30 mouse cellular contexts compared by ENCODE assay signal in genomic region chr2:79957659-79958340, GRCm38 (mm10).
DNase-seq lines count a peak whose midpoint lies in the region; ATAC-seq and TF ChIP-seq lines count a peak whose summit lies in the region.
"Had no signal": no experiment of that assay in that cellular context is flagged by ENCODE, and none has a peak within 500 bp of the region (broad histone marks: within the 10 kb centered on the region; RNA-seq: fewer than 3 reads in every experiment).

No protein-coding gene starts in this region.

- DNase-seq in liver, adult 2 months (ENCODE audit: extremely low read depth, low read depth, low spot score), result peak; percentile 73
- no peak for DNase-seq in liver, embryonic 11.5 days (ENCODE audit: low spot score)
- peak; percentile 66 for DNase-seq in midbrain, embryonic 11.5 days (ENCODE audit: low spot score, missing footprints)
- DNase-seq in lung, postnatal 25 days (ENCODE audit: low spot score), result peak; percentile 7
- no peak for DNase-seq in forebrain, postnatal 0 days
- DNase-seq: adrenal gland, postnatal 25 days; cerebellum, adult 11-12 months; cerebellum, postnatal 10 days; gastrocnemius, adult 2 months; gastrocnemius, postnatal 36 days; heart, adult 18-20 months; heart, postnatal 36 days; kidney, adult 18-20 months; kidney, postnatal 4 days; layer of hippocampus, postnatal 36 days; right cerebral cortex, postnatal 4 days; thymus, adult 18-20 months; thymus, postnatal 36 days had no signal

- H3K9me3 ChIP-seq in liver, embryonic 11.5 days (ENCODE audit: control insufficient read depth, low read length), result no peaks in the 10 kb centered on the region
- no peaks in the 10 kb centered on the region for H3K9me3 ChIP-seq in midbrain, embryonic 11.5 days (ENCODE audit: control insufficient read depth, low read length)
- H3K9me3 ChIP-seq in midbrain, embryonic 13.5 days, result no peaks in the 10 kb centered on the region
- no peaks in the 10 kb centered on the region for H3K9me3 ChIP-seq in stomach, embryonic 16.5 days (replicated peaks; ENCODE audit: control insufficient read depth, low read length)
- no peaks in the 10 kb centered on the region for H3K9me3 ChIP-seq in forebrain, postnatal 0 days (ENCODE audit: low read length)
- H3K9me3 ChIP-seq: forebrain, embryonic 13.5 days; hindbrain, embryonic 12.5 days; limb, embryonic 10.5 days; limb, embryonic 15.5 days; liver, embryonic 15.5 days; midbrain, embryonic 10.5 days; neural tube, embryonic 13.5 days had no signal

- TF ChIP-seq POLR2A in liver, adult 2 months (IDR thresholded peaks at IDR 0.05; ENCODE audit: extremely low read depth, insufficient read depth, low read length), result no peak

- no peak overlapping the region for H3K9ac ChIP-seq in liver, adult 2 months (ENCODE audit: low read depth, low read length)
- no peak overlapping the region for H3K9ac ChIP-seq in liver, embryonic 11.5 days (ENCODE audit: low read depth, low read length)
- H3K9ac ChIP-seq in midbrain, embryonic 11.5 days (ENCODE audit: low read length), result no peak overlapping the region
- H3K9ac ChIP-seq in midbrain, embryonic 13.5 days (replicated peaks), result no peak overlapping the region
- H3K9ac ChIP-seq in stomach, embryonic 16.5 days (ENCODE audit: low read length), result no peak overlapping the region
- no peak overlapping the region for H3K9ac ChIP-seq in forebrain, postnatal 0 days
- H3K9ac ChIP-seq: forebrain, embryonic 13.5 days; hindbrain, embryonic 12.5 days; limb, embryonic 15.5 days; liver, embryonic 15.5 days; neural tube, embryonic 13.5 days had no signal

- H3K4me2 ChIP-seq in liver, embryonic 11.5 days, result no peak overlapping the region
- no peak overlapping the region for H3K4me2 ChIP-seq in midbrain, embryonic 11.5 days
- no peak overlapping the region for H3K4me2 ChIP-seq in midbrain, embryonic 13.5 days (replicated peaks)
- H3K4me2 ChIP-seq in stomach, embryonic 16.5 days (ENCODE audit: low read depth, low read length), result no peak overlapping the region; the same call in 1 of the 2 replicates
- no peak overlapping the region for H3K4me2 ChIP-seq in forebrain, postnatal 0 days (ENCODE audit: low read depth)
- H3K4me2 ChIP-seq: forebrain, embryonic 13.5 days; heart, embryonic 11.5 days; hindbrain, embryonic 12.5 days; limb, embryonic 15.5 days; liver, embryonic 15.5 days; neural tube, embryonic 13.5 days had no signal

- H3K27ac ChIP-seq in liver, adult 2 months (replicated peaks; ENCODE audit: insufficient read depth, low read depth, low read length), result 0 out of 2 replicates have a peak overlapping the region, but pooled peaks have one; percentile 32
- no peak overlapping the region for H3K27ac ChIP-seq in liver, embryonic 11.5 days (ENCODE audit: low read depth, low read length)
- H3K27ac ChIP-seq in midbrain, embryonic 11.5 days (ENCODE audit: low read depth, low read length), result no peak overlapping the region
- no peak overlapping the region for H3K27ac ChIP-seq in midbrain, embryonic 13.5 days
- peak overlapping the region; percentile 56 for H3K27ac ChIP-seq in stomach, embryonic 16.5 days (ENCODE audit: low read length)
- H3K27ac ChIP-seq in forebrain, postnatal 0 days (ENCODE audit: low read depth, low read length), result no peak overlapping the region
- H3K27ac ChIP-seq: forebrain, embryonic 13.5 days; gastrocnemius, adult 2 months; hindbrain, embryonic 12.5 days; hindbrain, postnatal 0 days; limb, embryonic 10.5 days; limb, embryonic 15.5 days; liver, embryonic 15.5 days; midbrain, embryonic 10.5 days; neural tube, embryonic 13.5 days had no signal

- peaks cover 5% of the 10 kb centered on the region; the same call in 1 of the 2 replicates for H3K4me1 ChIP-seq in liver, adult 2 months (ENCODE audit: control insufficient read depth, insufficient read depth, low read length)
- no peaks in the 10 kb centered on the region for H3K4me1 ChIP-seq in liver, embryonic 11.5 days (replicated peaks; ENCODE audit: control insufficient read depth, insufficient read depth, low read length)
- no peaks in the 10 kb centered on the region for H3K4me1 ChIP-seq in midbrain, embryonic 11.5 days (ENCODE audit: control insufficient read depth, insufficient read depth, low read length)
- no peaks in the 10 kb centered on the region for H3K4me1 ChIP-seq in midbrain, embryonic 13.5 days (replicated peaks)
- peaks cover 6% of the 10 kb centered on the region; the same call in 1 of the 2 replicates for H3K4me1 ChIP-seq in stomach, embryonic 16.5 days (ENCODE audit: control insufficient read depth, insufficient read depth, low read length)
- no peaks in the 10 kb centered on the region for H3K4me1 ChIP-seq in forebrain, postnatal 0 days (ENCODE audit: insufficient read depth)
- H3K4me1 ChIP-seq: forebrain, embryonic 13.5 days; hindbrain, embryonic 12.5 days; limb, embryonic 10.5 days; limb, embryonic 15.5 days; liver, embryonic 15.5 days; midbrain, embryonic 10.5 days; neural tube, embryonic 13.5 days had no signal

- no peaks in the 10 kb centered on the region for H3K79me2 ChIP-seq in liver, adult 2 months (ENCODE audit: control insufficient read depth, insufficient read depth, low read length)

- H3K36me3 ChIP-seq in liver, adult 2 months (ENCODE audit: control insufficient read depth, insufficient read depth, low read length), result no peaks in the 10 kb centered on the region
- no peaks in the 10 kb centered on the region for H3K36me3 ChIP-seq in liver, embryonic 11.5 days (ENCODE audit: control insufficient read depth, insufficient read depth, low read length)
- H3K36me3 ChIP-seq in midbrain, embryonic 11.5 days (ENCODE audit: control insufficient read depth, insufficient read depth, low read length), result no peaks in the 10 kb centered on the region
- no peaks in the 10 kb centered on the region for H3K36me3 ChIP-seq in midbrain, embryonic 13.5 days
- H3K36me3 ChIP-seq in stomach, embryonic 16.5 days (ENCODE audit: control insufficient read depth, insufficient read depth, low read length), result no peaks in the 10 kb centered on the region
- H3K36me3 ChIP-seq in forebrain, postnatal 0 days (ENCODE audit: insufficient read depth), result no peaks in the 10 kb centered on the region
- H3K36me3 ChIP-seq: hindbrain, embryonic 12.5 days; limb, embryonic 10.5 days; limb, embryonic 15.5 days; liver, embryonic 15.5 days; midbrain, embryonic 10.5 days; neural tube, embryonic 13.5 days had no signal

- no peak overlapping the region for H3K4me3 ChIP-seq in liver, adult 2 months (ENCODE audit: insufficient read depth, low read depth, low read length)
- H3K4me3 ChIP-seq in liver, embryonic 11.5 days (ENCODE audit: low read depth, low read length), result no peak overlapping the region
- no peak overlapping the region for H3K4me3 ChIP-seq in midbrain, embryonic 11.5 days (ENCODE audit: low read depth, low read length)
- no peak overlapping the region for H3K4me3 ChIP-seq in midbrain, embryonic 13.5 days (replicated peaks)
- H3K4me3 ChIP-seq in stomach, embryonic 16.5 days (replicated peaks; ENCODE audit: low read length), result no peak overlapping the region
- no peak overlapping the region for H3K4me3 ChIP-seq in forebrain, postnatal 0 days (ENCODE audit: low read depth, low read length)
- H3K4me3 ChIP-seq: forebrain, embryonic 13.5 days; gastrocnemius, adult 2 months; hindbrain, embryonic 12.5 days; limb, embryonic 10.5 days; limb, embryonic 15.5 days; liver, embryonic 15.5 days; midbrain, embryonic 10.5 days; neural tube, embryonic 13.5 days had no signal

- WGBS in liver, adult 2 months, result 32% methylated on average over 6 of the region's 6 CpGs
- WGBS in liver, embryonic 11.5 days, result 67% methylated on average over 6 of the region's 6 CpGs
- WGBS in midbrain, embryonic 11.5 days, result 88% methylated on average over 6 of the region's 6 CpGs
- 84% methylated on average over 6 of the region's 6 CpGs for WGBS in midbrain, embryonic 13.5 days
- WGBS in stomach, embryonic 16.5 days, result 46% methylated on average over 6 of the region's 6 CpGs
- 88% methylated on average over 6 of the region's 6 CpGs for WGBS in forebrain, postnatal 0 days

- no peak for TF ChIP-seq CTCF in liver, adult 2 months (IDR thresholded peaks at IDR 0.05; ENCODE audit: low read depth, low read length)
- TF ChIP-seq CTCF in forebrain, postnatal 0 days (IDR thresholded peaks at IDR 0.05; ENCODE audit: low read depth), result no peak

- ATAC-seq in liver, embryonic 11.5 days (replicated peaks; ENCODE audit: low FRiP score), result no peak
- ATAC-seq in midbrain, embryonic 11.5 days (ENCODE audit: low FRiP score), result no peak
- ATAC-seq in midbrain, embryonic 13.5 days, result no peak
- no peak for ATAC-seq in stomach, embryonic 16.5 days (ENCODE audit: insufficient read depth, low FRiP score)
- no peak for ATAC-seq in forebrain, postnatal 0 days
- ATAC-seq: CD4-positive, CD25-positive, alpha-beta regulatory T cell, adult 4 months; forebrain, embryonic 13.5 days; hindbrain, postnatal 0 days had no signal

- H3K27me3 ChIP-seq in liver, adult 2 months (ENCODE audit: control insufficient read depth, insufficient read depth, low read length), result no peaks in the 10 kb centered on the region
- no peaks in the 10 kb centered on the region for H3K27me3 ChIP-seq in liver, embryonic 11.5 days (replicated peaks; ENCODE audit: control insufficient read depth, insufficient read depth, low read length)
- no peaks in the 10 kb centered on the region for H3K27me3 ChIP-seq in midbrain, embryonic 11.5 days (ENCODE audit: control insufficient read depth, insufficient read depth, low read length)
- H3K27me3 ChIP-seq in midbrain, embryonic 13.5 days, result no peaks in the 10 kb centered on the region
- H3K27me3 ChIP-seq in stomach, embryonic 16.5 days (ENCODE audit: control insufficient read depth, insufficient read depth, low read length), result no peaks in the 10 kb centered on the region
- no peaks in the 10 kb centered on the region for H3K27me3 ChIP-seq in forebrain, postnatal 0 days (ENCODE audit: insufficient read depth, low read length)
- H3K27me3 ChIP-seq: forebrain, embryonic 13.5 days; hindbrain, embryonic 12.5 days; limb, embryonic 15.5 days; liver, embryonic 15.5 days; neural tube, embryonic 13.5 days had no signal

Comparison
In these comparisons a context has a peak if more than half of its experiments do, and no peak if none do; other contexts are left out.
1. DNase-seq: peak in liver, adult 2 months (single experiment), midbrain, embryonic 11.5 days (single experiment) and lung, postnatal 25 days (single experiment); none in liver, embryonic 11.5 days (single experiment) and forebrain, postnatal 0 days (single experiment).
2. H3K27ac ChIP-seq: peak in liver, adult 2 months (single experiment) and stomach, embryonic 16.5 days (single experiment); none in liver, embryonic 11.5 days (single experiment), midbrain, embryonic 11.5 days (single experiment), midbrain, embryonic 13.5 days (single experiment) and forebrain, postnatal 0 days (single experiment).